Mouse (Mus musculus): Measurements from ENCODE around the gene Plek. TPM values are rescaled to one million over a fixed set of nuclear protein-coding genes. Genes with fewer than 3 reads are reported as not detected.

Plek gene
- polyA plus RNA-seq, 1 experiment from 2014 or later, result 5.0 TPM

DNA sequence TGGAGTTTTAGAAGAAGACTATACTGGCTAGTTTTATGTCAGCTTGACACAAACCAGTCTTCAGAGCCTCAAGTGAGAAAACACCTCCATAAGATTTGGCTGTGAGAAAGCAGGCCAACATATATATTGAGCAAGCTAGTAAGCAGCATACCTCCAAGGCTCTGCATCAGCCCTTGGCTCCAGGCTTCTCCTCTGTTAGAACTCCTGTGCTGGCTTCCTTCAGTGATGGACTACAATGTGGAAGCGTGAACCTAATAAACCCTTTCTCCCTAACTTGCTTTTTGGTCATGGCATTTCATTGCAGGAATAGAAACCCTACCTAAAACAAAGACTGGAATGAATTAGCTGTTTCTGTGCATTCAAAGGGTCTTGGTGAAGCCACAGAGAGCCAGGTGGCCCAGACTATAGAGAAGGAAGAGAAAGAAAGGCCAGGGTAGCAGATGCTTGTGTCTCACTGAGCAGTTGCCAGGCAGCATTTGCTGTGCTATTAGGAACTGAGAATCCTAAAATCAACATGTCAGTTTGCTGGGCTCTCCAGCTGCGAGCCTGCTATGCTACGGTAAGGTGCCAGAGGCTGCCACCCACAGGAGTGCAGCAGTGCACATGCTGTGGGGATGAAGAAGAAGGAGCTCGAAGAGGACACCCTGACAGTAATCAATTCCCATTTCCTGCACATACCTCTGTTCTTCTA is 110.9 kb downstream of the Plek start:
- no peak for ATAC-seq (ENCODE audit: low read depth)
- no peaks in the 10 kb centered on the region for H3K36me3 ChIP-seq (ENCODE audit: control insufficient read depth, insufficient read depth, low read length)

DNA sequence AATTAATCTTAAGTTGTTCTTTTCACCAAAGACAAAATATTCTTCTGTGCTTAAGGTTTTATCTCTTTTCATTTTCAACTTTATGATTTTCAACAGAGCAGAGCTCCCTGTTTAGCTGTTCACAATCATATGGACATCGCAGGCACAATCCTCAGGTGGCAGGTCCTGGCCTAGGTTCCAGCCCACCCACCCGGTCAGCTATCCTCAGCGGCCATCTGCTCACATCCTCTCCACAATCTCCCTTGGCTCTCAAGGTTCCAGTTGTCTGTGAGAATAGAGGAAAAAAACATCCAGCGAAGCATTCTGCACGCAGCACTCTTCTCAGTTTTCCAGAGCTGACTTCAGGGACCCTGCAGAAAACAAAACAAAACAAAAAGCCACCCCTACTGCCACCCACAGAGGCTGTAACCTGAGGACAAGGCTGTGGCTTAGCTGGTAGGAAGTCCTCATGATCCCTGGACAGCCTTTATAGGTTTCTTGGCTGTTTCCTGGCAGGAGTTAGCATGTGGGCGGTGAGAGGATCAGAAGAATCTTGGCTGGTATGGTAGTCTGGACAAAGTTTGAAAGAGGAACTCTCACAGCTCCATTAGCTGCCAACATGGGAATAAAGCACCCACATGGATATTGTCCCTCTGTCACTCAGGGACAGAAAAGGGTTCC is 116.5 kb downstream of the Plek start:
- Histone ChIP-seq H3K9me3 (ENCODE audit: control insufficient read depth, low read length) (no peaks in the 10 kb centered on the region), H3K4me1 (replicated peaks; ENCODE audit: control insufficient read depth, insufficient read depth, low read length) (no peaks in the 10 kb centered on the region), H3K36me3 (ENCODE audit: control insufficient read depth, insufficient read depth, low read length) (no peaks in the 10 kb centered on the region), H3K9ac (ENCODE audit: low read length) (no peak overlapping the region), H3K4me2 (ENCODE audit: low read depth, low read length) (no peak overlapping the region), H3K4me3 (ENCODE audit: low read length) (no peak overlapping the region), H3K27ac (ENCODE audit: low read length) (no peak overlapping the region), H3K27me3 (ENCODE audit: control insufficient read depth, insufficient read depth, low read depth, low read length) (no peaks in the 10 kb centered on the region)
- 68% methylated on average over 6 of the region's 6 CpGs for WGBS
- no peak for ATAC-seq (ENCODE audit: low read depth)

More for the DNA sequence above, 110.9 kb downstream of the Plek start:
- Histone ChIP-seq H3K27me3 (ENCODE audit: control insufficient read depth, insufficient read depth, low read depth, low read length) (no peaks in the 10 kb centered on the region), H3K4me3 (ENCODE audit: low read length) (no peak overlapping the region), H3K4me1 (replicated peaks; ENCODE audit: control insufficient read depth, insufficient read depth, low read length) (no peaks in the 10 kb centered on the region; the same call in 1 of the 2 replicates), H3K4me2 (ENCODE audit: low read depth, low read length) (no peak overlapping the region), H3K9ac (ENCODE audit: low read length) (no peak overlapping the region), H3K27ac (ENCODE audit: low read length) (no peak overlapping the region), H3K9me3 (ENCODE audit: control insufficient read depth, low read length) (no peaks in the 10 kb centered on the region)
- WGBS, result 51% methylated on average over 4 of the region's 4 CpGs

DNA sequence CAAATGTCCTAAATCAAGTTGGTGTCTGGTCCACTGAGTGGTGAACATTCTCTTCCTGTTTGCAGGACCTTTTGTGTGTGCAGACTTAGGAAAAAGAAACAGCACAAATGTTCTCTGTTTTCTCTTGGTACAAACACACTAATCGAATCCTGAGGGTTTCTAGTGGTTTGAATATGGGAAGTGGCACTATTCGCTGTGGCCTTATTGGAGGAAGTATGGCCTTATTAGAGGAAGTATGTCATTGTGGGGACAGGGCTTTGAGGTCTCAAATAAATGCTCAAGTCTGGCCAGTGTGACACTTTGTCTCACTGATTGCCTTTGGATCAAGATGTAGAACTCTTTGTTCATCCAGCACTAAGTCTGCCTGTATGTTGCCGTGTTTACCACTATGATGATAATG is 120.0 kb downstream of the Plek start:
- no peaks in the 10 kb centered on the region for H3K36me3 ChIP-seq (ENCODE audit: control insufficient read depth, insufficient read depth, low read length)
- H3K27ac ChIP-seq (ENCODE audit: low read length), result no peak overlapping the region
- WGBS, result 89% methylated on average over 3 of the region's 3 CpGs
- no peaks in the 10 kb centered on the region for H3K9me3 ChIP-seq (ENCODE audit: control insufficient read depth, low read length)
- no peak overlapping the region for H3K4me2 ChIP-seq (ENCODE audit: low read depth, low read length)
- H3K27me3 ChIP-seq (ENCODE audit: control insufficient read depth, insufficient read depth, low read depth, low read length), result no peaks in the 10 kb centered on the region
- H3K4me3 ChIP-seq (ENCODE audit: low read length), result no peak overlapping the region
- no peak for ATAC-seq (ENCODE audit: low read depth)
- H3K4me1 ChIP-seq (replicated peaks; ENCODE audit: control insufficient read depth, insufficient read depth, low read length), result no peaks in the 10 kb centered on the region
- H3K9ac ChIP-seq (ENCODE audit: low read length), result no peak overlapping the region

Other genes starting within 250 kb of the Plek start
- gene Fbxo48, start 101.0 kb downstream of the Plek start, polyA plus RNA-seq (2015; fragmentation: Nextera tagmentation; extraction: Ambion mirVana), result 1.4 TPM in 2 replicates
- gene Cnrip1, start 795 bp downstream of the Plek start, polyA plus RNA-seq (2015; fragmentation: Nextera tagmentation; extraction: Ambion mirVana), result 34.1 and 35.0 TPM in 2 replicates
- gene Ppp3r1, start 106.9 kb upstream of the Plek start, polyA plus RNA-seq (2015; fragmentation: Nextera tagmentation; extraction: Ambion mirVana), result 85.6 and 89.4 TPM in 2 replicates
- gene Wdr92, start 129.7 kb upstream of the Plek start, polyA plus RNA-seq (2015; fragmentation: Nextera tagmentation; extraction: Ambion mirVana), result 27.0 and 28.6 TPM in 2 replicates
- 48.7 and 53.0 TPM in 2 replicates for gene Pno1, start 159.2 kb upstream of the Plek start, polyA plus RNA-seq (2015; fragmentation: Nextera tagmentation; extraction: Ambion mirVana)
- gene C1d, start 205.2 kb upstream of the Plek start, polyA plus RNA-seq (2015; fragmentation: Nextera tagmentation; extraction: Ambion mirVana), result 88.2 and 89.1 TPM in 2 replicates

All from lung, embryonic 16.5 days (tissue).